Mouse (Mus musculus) 416B (cell line): ENCODE results near the gene C530025M09Rik.

Source experiments
- DNase-seq: peaks from one replicate; pipeline ENCODE4 v3.0.0; 2011; ENCODE audit warnings: low read depth

C530025M09Rik gene

DNA sequence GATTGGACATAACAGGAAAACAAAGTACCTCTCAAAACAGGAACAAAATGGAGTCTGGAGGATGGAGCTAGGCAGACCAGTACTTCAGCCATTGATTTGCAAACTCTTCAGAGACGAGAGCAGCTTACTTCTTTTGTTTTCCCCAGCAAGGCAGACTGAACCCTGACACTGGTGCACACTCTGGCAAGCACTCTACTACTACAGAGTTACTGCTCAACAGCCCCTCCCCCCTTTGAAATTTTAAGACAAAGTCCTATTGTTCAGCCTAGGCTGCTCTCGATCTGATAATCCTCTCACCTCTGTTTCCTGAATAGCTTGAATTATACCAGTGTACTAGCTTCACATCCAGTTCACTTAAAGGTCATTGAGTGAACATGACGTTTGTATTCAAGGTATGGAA, 32.4 kb downstream of the C530025M09Rik start:
- no peak for DNase-seq
